Mouse (Mus musculus): Measurements from ENCODE around the gene Lypla2.

DNA sequence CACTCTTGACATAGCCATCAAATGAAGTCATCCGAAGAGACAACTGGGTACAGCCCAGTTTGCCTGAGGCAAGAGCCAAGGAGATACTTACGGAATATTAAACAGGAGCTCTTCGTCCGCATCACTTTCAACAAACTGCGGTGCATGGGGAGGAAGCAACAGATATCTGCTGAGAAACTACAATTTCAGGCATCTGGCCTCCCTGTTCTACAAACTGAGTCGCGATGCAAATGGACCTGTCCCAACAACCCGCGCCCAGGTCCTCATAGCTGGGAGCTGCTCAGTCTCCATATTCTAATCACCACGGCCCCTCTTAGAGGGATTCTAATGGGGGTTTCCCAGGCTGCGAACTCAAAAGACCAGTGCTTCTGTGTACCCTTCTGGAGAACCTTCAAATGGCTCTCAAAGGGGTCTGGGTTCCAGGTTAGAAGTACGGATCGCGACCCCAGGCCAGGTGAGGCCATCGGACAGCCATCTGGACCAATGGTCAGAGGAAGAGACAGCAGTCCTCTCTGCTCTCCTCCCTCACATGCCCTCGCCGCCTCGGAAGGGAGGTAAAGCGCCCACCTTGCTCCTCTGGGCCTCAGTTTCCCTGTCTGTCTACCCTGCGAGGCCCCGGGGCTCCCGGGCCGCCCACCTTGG lies 14.0 kb upstream of the Lypla2 start:
- TF ChIP-seq CTCF (conservative IDR thresholded peaks at IDR 0.05; ENCODE audit: insufficient read depth, insufficient read length, low read depth, low read length), result no peak
- TF ChIP-seq POLR2A (IDR thresholded peaks at IDR 0.05; ENCODE audit: low read depth, low read length), result no peak

Data from kidney, adult 2 months (tissue).